Mouse (Mus musculus): ENCODE data around the gene Sparc. TPM values are rescaled to one million over a fixed set of nuclear protein-coding genes. Genes with fewer than 3 reads are reported as not detected.

Sparc gene
- total RNA-seq, 4 experiments from 2014 or later = 1,201 to 2,025 (median 1,729) TPM

DNA sequence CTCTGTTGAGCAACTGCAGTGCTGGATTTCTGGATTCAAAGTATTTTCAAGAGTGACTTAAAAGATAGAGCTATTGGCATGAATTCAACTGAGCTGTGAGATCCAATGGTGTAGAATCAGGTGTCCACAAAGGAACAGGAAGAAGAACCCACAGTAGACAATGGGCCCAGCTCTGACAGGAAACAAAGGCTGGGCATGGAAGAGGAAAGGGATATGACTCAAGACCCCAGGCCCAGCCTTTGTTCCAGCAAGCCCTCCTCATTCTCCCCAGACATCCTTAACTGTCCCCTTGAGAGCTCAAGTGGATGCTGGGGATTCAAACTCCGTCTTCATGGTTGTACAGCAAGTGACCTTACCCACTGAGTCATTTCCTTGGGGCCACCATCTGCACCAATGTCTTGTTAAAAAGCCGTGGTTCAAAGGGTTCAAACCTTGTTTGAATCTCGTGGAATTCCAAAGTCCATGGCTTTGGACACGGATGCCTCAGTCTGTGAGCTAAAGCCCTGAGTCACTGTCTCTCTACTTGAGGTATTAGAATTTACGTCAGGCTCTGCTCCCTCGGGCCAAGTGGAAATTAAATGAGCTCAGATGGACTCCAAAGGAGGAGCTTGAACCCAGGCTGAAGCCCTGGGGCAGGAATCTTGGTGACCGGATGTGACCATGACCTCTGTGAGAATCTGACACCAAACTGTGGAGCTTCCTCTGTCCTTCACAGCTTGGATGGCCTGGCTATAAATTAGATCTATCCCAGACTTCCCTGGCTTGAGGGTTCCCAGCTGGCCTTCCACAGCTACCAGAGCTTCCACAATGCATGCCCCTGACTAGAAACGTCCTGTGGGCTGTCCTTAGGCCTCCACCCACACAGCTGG, 17.1 kb downstream of the Sparc start:
- peak; percentile 90 for DNase-seq

- DNase-seq = no peak
Measured at GRCm38 (mm10) chr11:55404659-55405457, 18.1 kb downstream of the Sparc start.

GRCm38 (mm10) chr11:55400863-55401262, 22.1 kb downstream of the Sparc start:
- no peak for DNase-seq

DNA sequence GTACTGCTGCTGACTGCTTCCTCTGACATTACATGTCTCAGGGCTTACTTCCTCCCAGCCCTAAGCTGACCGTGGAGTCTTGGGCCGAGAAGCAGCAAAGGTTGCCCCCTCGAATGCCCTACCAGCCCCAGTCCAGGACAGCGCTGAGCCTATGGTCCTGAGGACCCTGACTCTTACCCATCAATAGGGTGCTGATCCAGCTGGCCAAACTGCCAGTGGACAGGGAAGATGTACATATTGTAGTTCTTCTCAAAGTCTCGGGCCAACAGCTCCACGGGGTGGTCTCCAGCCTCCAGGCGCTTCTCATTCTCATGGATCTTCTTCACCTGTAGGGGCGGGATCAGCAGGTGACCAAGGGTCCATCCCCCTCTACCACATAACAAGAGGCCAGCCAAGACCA, 24.6 kb downstream of the Sparc start:
- DNase-seq = no peak

- DNase-seq = peak; percentile 70
Measured at GRCm38 (mm10) chr11:55397441-55397840, 25.5 kb downstream of the Sparc start.

DNA sequence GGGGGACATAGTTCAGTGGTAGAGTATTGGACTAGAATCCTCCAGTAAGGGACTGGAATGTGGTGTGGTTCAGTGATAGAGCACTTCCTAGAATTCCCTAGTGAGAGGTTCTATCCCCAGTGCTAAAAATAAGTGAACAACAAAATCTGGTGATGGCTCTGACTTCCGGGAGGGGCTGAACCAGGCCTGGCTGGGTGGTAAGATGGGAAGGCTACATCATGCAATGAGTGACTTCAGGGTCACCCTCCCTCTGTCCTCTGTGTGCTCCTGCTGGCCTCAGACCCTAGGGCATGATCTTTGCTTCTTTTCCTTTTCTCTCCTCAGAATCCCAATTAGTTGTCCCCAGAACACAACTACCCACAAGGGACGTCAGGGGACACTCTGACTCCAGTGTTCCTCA, 25.9 kb downstream of the Sparc start:
- DNase-seq = no peak

DNA sequence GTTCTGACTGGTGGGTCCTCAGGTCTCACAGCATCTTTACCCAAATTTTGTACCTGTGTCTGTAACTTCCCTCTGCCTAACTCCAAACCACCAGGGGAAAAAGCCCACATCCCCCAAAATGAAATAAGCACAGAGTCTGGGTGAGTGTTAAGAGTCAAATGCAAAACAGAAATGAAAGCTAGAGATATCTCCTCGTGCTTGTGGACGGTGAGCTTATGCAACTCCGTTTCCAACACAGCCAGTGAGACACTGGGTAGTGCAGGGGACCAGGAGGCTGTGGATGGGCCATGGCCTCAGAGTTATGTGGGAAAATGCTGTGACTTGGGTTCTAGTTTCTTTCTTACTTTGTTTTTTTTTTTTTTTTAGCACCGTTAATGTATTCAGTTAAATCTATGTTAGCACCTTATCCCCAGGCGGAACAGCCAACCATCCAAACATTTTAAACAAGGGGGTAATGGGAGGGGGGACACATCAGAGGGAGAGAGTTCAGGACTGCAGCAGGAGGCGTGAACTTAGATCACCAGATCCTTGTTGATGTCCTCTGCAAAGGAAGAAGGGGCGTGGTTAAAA, 27.8 kb downstream of the Sparc start:
- DNase-seq = no peak

DNA sequence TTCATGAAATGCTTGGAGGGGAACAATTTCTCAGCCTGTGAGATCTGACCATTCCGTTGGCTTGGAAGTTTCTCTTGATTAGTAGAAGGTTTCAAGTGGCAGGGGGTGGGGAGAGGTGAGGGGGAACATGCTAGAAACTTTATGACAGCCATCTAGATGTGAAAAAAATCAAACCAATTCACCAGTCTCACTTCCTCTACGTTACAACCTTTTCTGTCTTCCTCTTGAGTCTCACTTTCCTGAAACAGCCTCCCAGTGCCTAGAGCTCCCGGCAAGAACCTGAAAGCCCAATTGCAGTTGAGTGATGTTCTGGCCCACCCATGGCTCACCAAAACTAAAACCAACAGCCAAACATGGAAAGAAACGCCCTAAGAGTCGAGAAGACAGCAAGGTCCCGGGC, 28.4 kb downstream of the Sparc start:
- DNase-seq = no peak

GRCm38 (mm10) chr11:55392474-55392873, 30.5 kb downstream of the Sparc start:
- no peak for DNase-seq

DNA sequence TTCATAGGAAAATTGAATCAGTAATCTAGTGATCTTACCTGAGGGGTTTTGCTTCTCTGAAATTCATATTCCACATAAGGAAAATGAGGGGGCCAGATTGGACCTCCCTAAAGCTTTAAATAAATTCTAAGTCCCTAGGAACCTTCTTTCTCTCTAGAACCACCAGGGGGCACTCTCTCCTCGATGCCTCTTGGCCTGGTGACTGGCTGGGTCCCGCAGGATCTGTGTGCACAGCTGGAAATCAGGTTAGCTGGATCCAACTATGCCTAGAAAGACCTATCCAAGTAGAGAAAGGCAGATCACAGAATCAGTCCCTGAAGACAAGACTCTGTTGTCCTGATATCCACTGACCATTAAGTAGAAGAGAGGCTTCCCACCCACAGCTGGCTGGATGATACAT, 33.2 kb downstream of the Sparc start:
- no peak for DNase-seq

DNA sequence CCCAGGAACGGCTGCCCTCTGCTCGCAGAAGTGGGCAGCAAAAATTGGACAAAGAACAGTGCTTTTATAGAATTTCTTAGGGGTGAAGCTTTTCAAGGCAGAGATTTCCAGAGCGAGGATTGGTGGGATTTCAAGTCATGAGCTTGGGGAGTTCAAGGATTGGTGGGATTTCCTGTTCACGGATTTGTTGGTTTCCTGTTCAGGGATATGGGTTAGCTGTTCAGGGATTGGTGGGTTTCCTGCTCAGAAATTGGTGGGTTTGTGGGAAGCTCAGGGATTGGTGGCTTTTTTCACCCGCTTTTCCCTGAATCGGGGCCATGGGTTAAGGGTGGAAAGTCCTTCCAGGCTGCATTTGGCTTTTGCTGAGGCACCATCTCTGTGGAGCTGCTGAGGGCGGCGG, 35.4 kb downstream of the Sparc start:
- no peak for DNase-seq

DNA sequence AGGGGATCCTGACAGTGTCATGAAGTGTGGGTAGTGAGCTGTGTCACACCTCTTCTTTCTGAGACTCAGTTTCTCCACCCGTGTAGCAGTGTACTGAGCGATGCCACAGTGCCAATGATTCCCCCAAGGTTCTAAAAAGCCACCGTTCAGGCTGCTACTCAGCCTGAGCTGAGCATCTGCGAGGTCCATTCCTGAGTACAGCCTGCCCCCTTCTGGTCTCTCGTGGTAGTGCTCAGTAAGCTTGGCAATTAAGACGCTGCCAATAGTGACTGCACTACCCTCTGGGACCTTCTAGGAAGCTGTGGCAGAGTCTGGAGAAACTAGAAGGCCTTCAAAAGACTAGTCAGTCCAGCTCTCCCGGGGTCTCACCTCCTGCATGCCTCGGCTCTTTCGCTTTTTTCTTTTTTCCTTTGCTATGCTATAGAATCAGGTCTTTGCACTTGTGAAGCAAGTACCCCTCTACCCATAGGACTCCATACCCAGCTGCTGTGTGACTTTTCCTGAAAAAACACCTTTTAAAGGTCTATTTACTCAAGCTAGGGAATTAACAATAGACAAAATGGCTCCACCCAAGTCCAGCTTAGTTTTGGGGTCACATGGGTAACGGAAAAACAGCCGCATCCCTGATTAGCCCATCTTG, 36.4 kb downstream of the Sparc start:
- DNase-seq = no peak

GRCm38 (mm10) chr11:55383463-55384045, 39.4 kb downstream of the Sparc start:
- no peak for DNase-seq

GRCm38 (mm10) chr11:55380908-55381307, 42.1 kb downstream of the Sparc start:
- DNase-seq = no peak

DNA sequence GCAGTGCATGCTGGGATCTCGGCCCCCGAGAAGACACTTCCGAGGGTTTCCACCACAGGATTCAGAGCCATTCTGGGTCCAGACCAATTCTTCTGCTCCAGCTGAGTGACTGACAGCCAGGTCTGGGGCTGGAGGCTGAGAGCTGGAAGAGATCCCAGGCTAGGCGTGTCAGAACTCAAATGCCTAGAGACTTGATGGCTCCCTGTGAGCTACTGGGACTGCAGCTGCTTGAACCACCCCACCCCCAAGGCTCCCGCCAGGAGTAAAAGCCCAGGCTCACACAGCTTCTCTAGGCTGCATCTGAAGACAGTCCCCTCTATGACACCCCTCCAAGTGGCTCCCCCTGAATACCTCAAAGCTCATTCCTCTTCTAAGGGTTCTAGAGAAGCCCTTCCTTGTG, 44.6 kb downstream of the Sparc start:
- no peak for DNase-seq

DNA sequence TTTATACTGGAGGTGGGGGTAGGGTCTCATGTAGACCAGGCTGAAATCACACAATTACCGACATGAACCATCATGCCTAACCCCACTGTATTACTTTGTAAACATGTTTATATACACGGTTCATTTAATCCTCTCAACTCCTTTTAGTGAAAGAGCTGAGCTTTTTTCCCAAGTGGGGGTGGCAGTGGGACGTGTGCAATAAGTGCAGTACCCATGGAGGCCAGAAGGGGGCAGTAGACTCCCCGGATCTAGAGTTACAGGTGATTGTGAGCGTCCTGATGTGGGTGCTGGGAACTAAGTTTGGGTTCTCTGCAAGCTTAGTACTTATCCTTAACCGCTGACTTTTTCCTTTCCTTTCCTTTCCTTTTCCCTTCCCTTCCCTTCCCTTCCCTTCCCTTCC, 49.1 kb downstream of the Sparc start:
- DNase-seq = no peak

GRCm38 (mm10) chr11:55373373-55373772, 49.6 kb downstream of the Sparc start:
- DNase-seq = no peak

DNA sequence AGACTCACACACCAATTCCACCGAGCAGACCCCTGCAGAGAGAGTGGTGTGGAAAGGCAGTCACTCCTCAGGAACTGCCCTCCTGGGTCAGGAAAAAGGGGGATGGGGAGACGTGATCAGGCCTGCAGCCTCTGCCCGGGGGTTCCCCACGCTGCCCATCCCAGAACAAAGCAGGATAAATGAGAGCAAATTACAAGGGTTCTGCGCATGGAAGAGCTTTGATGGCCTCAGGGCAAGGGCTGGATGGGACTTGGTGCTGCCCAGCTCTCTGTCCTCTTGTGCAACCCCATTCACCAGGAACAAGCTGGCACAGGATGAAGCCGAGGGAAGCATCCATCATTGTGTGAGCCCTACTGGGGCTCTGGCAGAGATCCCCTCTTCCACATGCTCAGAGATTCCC, 51.0 kb downstream of the Sparc start:
- no peak for DNase-seq

DNA sequence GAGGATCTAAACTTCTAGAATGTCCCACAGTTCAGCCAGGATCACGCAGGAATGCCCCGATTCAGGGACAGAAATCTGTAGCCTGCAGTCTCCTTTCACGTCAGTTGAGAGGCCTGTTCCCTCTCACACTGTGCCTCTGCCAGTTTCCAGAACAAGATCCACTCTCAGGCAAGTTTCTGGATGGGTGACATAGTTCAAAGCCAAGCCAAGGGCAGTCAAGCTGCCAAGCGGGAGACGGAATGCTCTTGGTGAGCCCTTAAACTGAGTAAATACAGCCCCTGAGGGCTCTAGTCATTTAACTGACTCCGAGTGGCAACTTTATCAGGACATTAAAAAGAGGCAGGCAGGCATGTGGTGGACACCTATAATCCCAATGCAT, 53.9 kb downstream of the Sparc start:
- DNase-seq = no peak

DNA sequence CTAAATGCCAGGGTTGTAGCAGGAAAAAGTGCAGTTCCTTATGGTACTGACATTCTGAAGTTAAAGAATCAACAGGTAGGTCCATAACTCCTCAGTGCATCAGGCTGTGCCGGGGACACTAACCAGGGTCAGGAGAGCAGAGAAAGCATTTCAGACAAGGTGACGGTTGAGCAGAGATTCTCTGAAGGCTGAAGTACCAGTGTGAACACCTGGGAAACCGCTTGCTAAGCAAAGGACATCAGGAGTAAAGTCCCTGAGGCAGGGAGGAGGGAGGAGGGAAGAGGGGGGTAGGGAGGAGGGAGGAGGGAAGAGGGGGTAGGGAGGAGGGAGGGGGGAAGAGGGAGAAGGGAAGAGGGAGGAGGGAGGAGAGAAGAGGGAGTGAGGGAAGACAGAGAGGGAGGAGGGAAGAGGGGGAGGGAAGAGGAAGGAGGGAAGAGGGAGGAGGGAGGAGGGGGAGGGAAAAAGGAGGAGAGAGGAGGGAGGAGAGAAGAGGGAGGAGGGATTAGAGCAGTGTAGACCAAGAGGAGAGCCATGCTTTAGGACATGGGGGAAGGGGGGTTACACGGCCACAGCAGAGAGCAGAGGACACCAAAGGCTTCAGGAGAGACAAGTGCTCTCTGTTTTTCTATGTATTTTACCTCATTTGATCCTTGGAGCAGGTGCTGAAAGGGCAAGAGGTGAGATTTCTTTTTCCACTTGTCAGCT, 54.4 kb downstream of the Sparc start:
- DNase-seq = no peak

GRCm38 (mm10) chr11:55367783-55368182, 55.2 kb downstream of the Sparc start:
- DNase-seq = no peak

- no peak for DNase-seq
Measured at GRCm38 (mm10) chr11:55365840-55366239, 57.1 kb downstream of the Sparc start.
